Mouse (Mus musculus): ENCODE data around the gene Wdr90. TPM values are rescaled to one million over a fixed set of nuclear protein-coding genes. Genes with fewer than 3 reads are reported as not detected.

The Wdr90 gene
- total RNA-seq, 2 experiments from 2014 or later = 24.0 to 25.8 TPM

- no peak for DNase-seq (ENCODE audit: low spot score in 2 of 2)
Observed at GRCm38 (mm10) chr17:25861704-25862612, 657 bp upstream of the Wdr90 start.

GRCm38 (mm10) chr17:25860229-25860628 lies 1.1 kb downstream of the Wdr90 start:
- DNase-seq (ENCODE audit: low spot score in 2 of 2) = no peak

DNA sequence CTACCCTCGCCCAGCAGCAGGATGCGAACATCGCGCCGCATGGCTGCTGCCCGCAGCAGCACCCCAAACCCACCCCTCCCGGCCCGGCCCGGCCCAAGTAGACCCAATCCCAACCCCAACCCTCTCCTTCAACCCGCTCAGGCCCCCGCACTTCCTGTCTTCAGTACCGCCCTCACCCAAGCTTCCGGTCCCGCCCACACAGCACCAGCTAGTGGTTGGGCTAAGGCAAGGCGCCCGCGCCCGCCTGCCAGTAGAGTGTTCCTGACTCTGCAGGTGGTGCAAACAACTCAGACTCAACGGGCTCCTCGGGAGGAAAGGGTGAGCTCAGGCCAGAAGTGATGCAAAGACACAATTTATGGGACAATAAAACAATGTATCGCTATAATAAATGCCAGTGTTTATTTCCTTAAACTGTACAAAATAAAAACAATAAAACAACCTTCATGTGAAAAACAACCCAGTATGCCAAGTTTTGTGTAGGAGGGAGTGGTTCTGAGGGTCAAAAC lies 16.9 kb downstream of the Wdr90 start, which contains the start of gene Rhot2:
Gene Rhot2, minus strand, starts transcription at position 456 of the 506 bp plus-strand sequence.
- DNase-seq (ENCODE audit: low spot score in 2 of 2) = peak; percentile 89 to 95

- DNase-seq (ENCODE audit: low spot score in 2 of 2) = no peak
Observed at GRCm38 (mm10) chr17:25843636-25844395, 17.5 kb downstream of the Wdr90 start.

DNA sequence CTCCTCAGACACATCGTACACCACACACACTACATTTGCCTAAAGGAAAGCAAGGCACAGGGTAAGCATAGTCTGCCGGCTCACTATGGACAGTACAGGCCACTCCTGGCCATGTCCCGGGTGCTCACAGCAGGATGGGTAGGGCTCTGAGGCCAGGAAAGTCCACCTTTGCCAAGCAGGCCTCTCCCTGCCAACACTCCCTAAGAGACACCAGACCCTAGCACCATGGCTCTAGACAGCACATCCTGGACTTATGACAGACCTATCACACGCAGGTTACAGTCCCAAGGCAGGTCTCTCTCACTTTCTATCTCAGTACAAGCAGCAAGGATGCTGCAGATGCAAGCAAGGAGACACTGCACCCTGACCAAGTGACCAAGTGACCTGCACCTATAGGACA lies 18.2 kb downstream of the Wdr90 start:
- no peak for DNase-seq (ENCODE audit: low spot score in 2 of 2)

- DNase-seq (ENCODE audit: low spot score in 2 of 2) = no peak
Observed at GRCm38 (mm10) chr17:25842509-25842908, 18.8 kb downstream of the Wdr90 start.

DNA sequence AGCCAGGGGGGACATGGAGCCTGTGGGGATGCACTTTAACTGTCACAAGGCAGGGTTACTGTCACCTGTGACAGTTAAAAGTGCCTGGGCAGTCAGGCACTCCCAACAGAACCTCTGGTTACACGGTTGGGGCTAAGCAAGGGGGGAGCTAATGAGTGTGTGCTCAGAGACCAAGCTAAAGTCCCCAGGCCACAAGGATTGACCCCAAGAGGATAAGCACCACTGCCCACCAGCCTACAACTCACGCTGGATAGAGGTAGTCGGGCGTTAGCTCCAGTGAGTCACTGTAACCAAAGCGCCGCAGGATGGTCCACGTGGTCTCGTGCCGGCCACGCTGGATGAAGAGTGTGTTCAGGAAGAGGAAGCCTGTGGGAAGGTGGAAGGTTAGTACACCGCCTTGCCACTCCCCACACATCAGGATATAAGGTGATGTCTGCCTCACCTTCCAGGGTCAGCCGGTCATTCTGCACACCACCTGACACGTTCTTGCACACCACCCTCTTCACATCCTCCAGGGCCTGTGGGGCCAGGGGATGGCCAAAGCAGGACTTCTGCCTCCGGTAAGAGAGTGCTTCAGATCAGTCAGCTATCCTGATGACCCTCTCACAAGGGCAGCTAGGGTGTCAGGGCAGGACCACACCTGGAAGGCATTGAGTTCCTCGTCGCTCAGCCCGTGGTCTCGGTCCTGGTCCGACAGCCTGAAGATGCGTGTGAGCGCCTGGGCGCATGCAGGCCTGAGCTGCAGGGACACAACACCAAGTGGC lies 20.0 kb downstream of the Wdr90 start, which contains the start of gene Gm20683:
Gene Gm20683, minus strand, starts transcription at position 647 of the 764 bp plus-strand sequence.
- no peak for DNase-seq (ENCODE audit: low spot score in 2 of 2)

- DNase-seq (ENCODE audit: low spot score in 2 of 2) = no peak
Observed at GRCm38 (mm10) chr17:25840519-25840918, 20.8 kb downstream of the Wdr90 start.

GRCm38 (mm10) chr17:25839455-25840235 lies 21.7 kb downstream of the Wdr90 start:
- no peak for DNase-seq (ENCODE audit: low spot score in 2 of 2)

- DNase-seq (ENCODE audit: low spot score in 2 of 2) = no peak
Observed at GRCm38 (mm10) chr17:25838904-25839303, 22.4 kb downstream of the Wdr90 start.

GRCm38 (mm10) chr17:25837533-25837932 lies 23.8 kb downstream of the Wdr90 start:
- no peak for DNase-seq (ENCODE audit: low spot score in 2 of 2)

DNA sequence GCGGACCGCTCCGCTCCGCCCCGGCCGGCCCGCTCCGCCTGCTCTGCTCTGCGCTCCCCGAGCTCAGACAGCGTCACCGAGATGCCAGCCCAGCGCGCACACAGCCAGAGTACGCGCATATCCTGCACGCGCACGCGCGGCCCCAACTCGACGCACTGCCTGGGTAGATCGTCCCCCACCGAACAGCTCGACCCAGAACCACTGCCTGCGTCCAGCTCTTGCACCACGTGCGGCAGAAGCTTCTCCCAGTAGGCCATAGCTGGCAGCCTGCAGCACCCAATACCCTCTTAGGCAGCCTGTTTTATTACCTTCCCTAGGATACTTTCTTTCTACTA lies 24.3 kb downstream of the Wdr90 start, which contains the start of gene Rhbdl1:
Gene Rhbdl1, minus strand, starts transcription at position 220 of the 335 bp plus-strand sequence.
- peak; percentile 83 to 87 for DNase-seq (ENCODE audit: low spot score in 2 of 2)

- peak in 1 of 2 experiments; percentile 71 for DNase-seq (ENCODE audit: low spot score in 2 of 2)
Observed at GRCm38 (mm10) chr17:25836397-25837075, 24.8 kb downstream of the Wdr90 start.

DNA sequence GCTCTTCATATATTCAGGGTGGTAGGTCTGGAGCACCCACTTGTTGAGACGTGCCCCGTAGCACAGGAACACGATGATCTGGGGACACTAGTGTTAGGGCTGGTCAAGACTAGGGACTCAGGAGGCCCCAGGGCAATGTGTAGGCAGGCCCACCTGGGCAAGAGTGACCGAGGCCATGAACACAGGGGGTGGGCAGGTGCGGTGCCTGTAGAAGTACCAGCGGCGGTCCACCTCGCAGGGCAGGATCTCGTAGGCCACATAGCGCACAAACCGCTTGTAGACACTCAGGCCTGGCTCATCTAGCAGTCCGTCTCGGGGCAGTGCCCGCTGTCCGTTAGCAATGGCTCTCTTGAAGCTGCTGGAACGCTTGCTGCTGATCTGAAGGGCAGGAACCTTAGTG lies 25.5 kb downstream of the Wdr90 start:
- DNase-seq (ENCODE audit: low spot score in 2 of 2) = no peak

DNA sequence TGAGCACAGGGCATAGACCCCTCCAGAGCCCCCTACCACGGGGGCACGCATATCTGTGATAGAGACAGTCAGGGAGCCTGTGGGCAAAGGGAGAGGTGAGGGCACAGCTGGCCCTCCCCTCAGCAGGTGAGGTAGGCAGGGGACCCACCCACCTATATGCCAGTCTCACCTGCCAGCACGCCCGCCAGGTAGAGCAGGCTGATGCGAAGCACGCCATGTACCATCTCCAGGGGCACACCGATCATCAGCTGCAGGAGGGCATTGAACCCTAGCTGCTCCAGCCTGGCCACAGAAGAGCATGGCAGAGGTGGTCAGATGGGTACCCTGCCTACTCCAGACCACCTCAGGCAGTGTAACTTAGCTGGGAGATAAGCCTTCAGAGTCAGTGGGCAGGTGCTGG lies 26.0 kb downstream of the Wdr90 start:
- DNase-seq (ENCODE audit: low spot score in 2 of 2) = no peak

DNA sequence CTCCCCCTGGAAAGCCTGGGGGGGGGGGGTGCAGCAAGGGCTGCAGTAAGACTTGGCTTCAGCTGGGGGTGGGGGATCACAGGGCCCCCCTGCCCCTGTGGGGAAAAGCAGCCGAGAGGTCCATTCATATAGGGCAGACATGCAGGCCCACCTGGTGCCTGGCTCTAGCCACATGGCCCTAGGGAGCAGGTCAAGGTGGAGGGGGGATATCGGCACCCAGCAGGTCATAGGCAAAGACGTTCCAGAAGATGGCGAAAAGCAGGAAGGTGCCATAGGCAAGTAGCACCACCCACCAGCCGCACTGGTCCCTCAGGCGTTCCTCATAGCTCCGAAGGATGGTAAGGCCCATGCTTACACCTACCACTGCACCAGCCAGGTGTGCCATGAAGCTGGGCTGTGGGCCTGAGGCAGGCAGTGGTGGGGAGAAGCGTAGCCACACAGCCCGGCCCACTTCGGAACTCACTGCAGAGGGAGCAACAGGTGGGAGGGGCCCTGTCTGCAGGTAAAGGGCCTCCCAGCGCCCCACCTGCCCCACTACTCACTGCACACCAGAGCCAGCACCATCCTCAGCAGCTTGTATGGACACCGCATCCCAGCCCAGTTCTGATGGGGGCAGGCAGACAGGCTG lies 26.6 kb downstream of the Wdr90 start:
- DNase-seq (ENCODE audit: low spot score in 2 of 2) = no peak

- no peak for DNase-seq (ENCODE audit: low spot score in 2 of 2)
Observed at GRCm38 (mm10) chr17:25833961-25834594, 27.2 kb downstream of the Wdr90 start.

DNA sequence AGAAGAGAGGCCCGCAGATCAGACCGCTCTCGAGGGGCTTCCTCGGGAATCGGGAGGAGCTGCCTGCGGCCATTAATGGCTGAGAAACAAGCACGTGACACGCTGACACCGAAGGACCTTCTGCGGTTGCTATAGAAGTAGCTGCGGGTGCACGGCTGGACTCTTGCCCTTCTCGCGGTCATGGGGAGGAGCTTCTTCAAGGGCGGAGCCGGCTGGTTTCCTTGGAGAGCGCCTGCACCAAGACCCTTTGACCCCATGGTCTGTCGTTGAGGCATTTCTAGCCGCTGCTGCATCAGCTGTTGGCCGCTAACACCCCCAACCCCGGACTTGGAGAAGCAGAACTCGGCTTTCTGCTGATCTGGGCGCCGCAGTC lies 28.0 kb downstream of the Wdr90 start, which contains the start of gene Stub1:
Gene Stub1, minus strand, starts transcription at position 114 of the 373 bp plus-strand sequence.
- peak in 1 of 2 experiments; percentile 89 for DNase-seq (ENCODE audit: low spot score in 2 of 2)
